Mouse (Mus musculus) lung, adult 2 months (tissue): ENCODE measurements around the gene Nt5c3b.

Experiments
- CTCF ChIP-seq: fragments of 200-500 bp; IDR thresholded peaks from 2 replicates; pipeline ENCODE4 v1.5.1; 2011; ENCODE audit warnings: mild to moderate bottlenecking, low read length, control low read depth; ENCODE audit not compliant: insufficient read depth
- POLR2A ChIP-seq: fragments of 200-500 bp; IDR thresholded peaks from 2 replicates; pipeline ENCODE4 v1.6.1; 2011; ENCODE audit warnings: low read depth, mild to moderate bottlenecking, control low read depth, low read length, borderline replicate concordance; ENCODE audit errors: extremely low read depth

- TF ChIP-seq CTCF (no peak), POLR2A (no peak)
These were observed 32.7 kb downstream of the Nt5c3b start for GRCm38 (mm10) chr11:100408835-100409462.
